Mouse (Mus musculus): ENCODE data around the gene Nmt1. TPM values are rescaled to one million over a fixed set of nuclear protein-coding genes. Genes with fewer than 3 reads are reported as not detected.

Nmt1 gene
- total and polyA plus RNA-seq, 3 experiments = 29.8 to 147 (median 70.5) TPM

DNA sequence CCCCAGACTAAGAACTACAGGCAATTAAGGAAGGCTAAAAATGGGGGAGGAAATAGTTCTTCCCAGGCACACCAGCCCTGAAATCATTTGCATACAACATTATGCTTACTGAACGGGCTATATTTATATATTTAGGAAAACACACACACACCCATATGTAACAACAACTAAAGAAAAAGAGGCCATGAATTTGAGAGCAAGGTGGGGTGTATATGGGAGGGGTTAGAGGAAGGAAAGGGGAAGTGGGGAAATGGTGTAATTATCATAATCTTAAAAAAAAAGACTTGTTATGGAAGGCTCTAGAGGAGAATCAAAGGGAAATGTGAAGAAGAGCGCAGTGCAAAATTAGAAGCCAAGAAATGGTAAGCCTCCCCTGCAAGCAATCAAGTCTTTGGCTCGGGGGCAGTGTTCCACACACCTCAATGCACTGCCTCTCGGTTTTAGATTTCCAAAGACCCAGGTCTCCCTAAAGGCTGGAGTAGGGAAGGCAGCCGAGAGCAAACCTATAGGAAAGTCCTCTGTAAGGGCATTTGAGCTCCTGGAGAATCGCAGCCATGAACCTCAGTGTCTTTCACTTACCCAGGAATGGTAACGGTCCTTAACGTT lies 317 bp upstream of the Nmt1 start:
- Histone ChIP-seq H3K9me3 (replicated peaks; ENCODE audit: insufficient read depth, low read length) (no peaks in the 10 kb centered on the region), H3K79me2 (ENCODE audit: control insufficient read depth, insufficient read depth, low read length, poor library complexity) (peaks cover 49% of the 10 kb centered on the region), H3K27me3 (ENCODE audit: control insufficient read depth in 1 of 2, insufficient read depth in 2 of 2, low read length in 2 of 2) (no peaks in the 10 kb centered on the region), H3K4me1 (ENCODE audit: control insufficient read depth in 1 of 2, insufficient read depth in 2 of 2, low read length in 2 of 2) (peaks cover 0 to 14% of the 10 kb centered on the region in 2 experiments; a peak in 2 of 4 replicates), H3K36me3 (ENCODE audit: control insufficient read depth in 1 of 2, insufficient read depth in 2 of 2, low read length in 2 of 2) (peaks cover 1 to 31% of the 10 kb centered on the region in 2 experiments; a peak in 3 of 4 replicates), H3K27ac (ENCODE audit: control insufficient read depth, low read depth, low read length) (peak overlapping the region; percentile 89), H3K4me3 (ENCODE audit: control insufficient read depth in 1 of 2, insufficient read depth in 1 of 2, low read depth in 2 of 2, low read length in 2 of 2) (peak overlapping the region; percentile 77 to 88), H3K9ac (ENCODE audit: control insufficient read depth, low read depth, low read length, poor library complexity, severe bottlenecking) (peak overlapping the region; percentile 90)
- TF ChIP-seq MYB (IDR thresholded peaks at IDR 0.05; ENCODE audit: low read depth, low read length) (no peak; the same call in 1 of the 2 replicates), CHD2 (IDR thresholded peaks at IDR 0.05; ENCODE audit: low read length) (no peak), TCF12 (IDR thresholded peaks at IDR 0.05; ENCODE audit: low read depth, low read length) (no peak; the same call in 1 of the 2 replicates), MAX (IDR thresholded peaks at IDR 0.05; ENCODE audit: low read length) (no peak; the same call in 1 of the 2 replicates), E2F4 (IDR thresholded peaks at IDR 0.05; ENCODE audit: borderline replicate concordance, low read depth, low read length) (peak; percentile 25; the same call in 1 of the 2 replicates), TBP (IDR thresholded peaks at IDR 0.05; ENCODE audit: low read depth, low read length) (0 out of 2 replicates have a peak, but pooled peaks have one; percentile 26), POLR2A (IDR thresholded peaks at IDR 0.05; ENCODE audit: control insufficient read depth in 1 of 2, insufficient read depth in 1 of 2, low read depth in 1 of 2, low read length in 2 of 2, poor library complexity in 1 of 2) (peak in 1 of 2 experiments; percentile 45; a peak in 3 of 4 replicates), ZNF384 (IDR thresholded peaks at IDR 0.05; ENCODE audit: low read depth, low read length) (peak; percentile 93), USF2 (IDR thresholded peaks at IDR 0.05; ENCODE audit: borderline replicate concordance in 1 of 2, insufficient read depth in 1 of 2, low read depth in 1 of 2, low read length in 2 of 2) (no peak), RCOR1 (IDR thresholded peaks at IDR 0.05; ENCODE audit: low read depth, low read length) (peak; percentile 35; the same call in 1 of the 2 replicates), NRF1 (IDR thresholded peaks at IDR 0.05; ENCODE audit: insufficient read depth, low read depth, low read length, poor library complexity, severe bottlenecking) (no peak), ELF1 (IDR thresholded peaks at IDR 0.05; ENCODE audit: low read depth, low read length) (peak; percentile 56; the same call in 1 of the 2 replicates), ZMIZ1 (IDR thresholded peaks at IDR 0.05; ENCODE audit: low read depth, low read length) (peak; percentile 27; the same call in 1 of the 2 replicates), TAL1 (IDR thresholded peaks at IDR 0.05; ENCODE audit: low read length) (no peak), MAFK (IDR thresholded peaks at IDR 0.05; ENCODE audit: borderline replicate concordance, low read depth, low read length) (no peak), GATA1 (IDR thresholded peaks at IDR 0.05; ENCODE audit: low read depth, low read length) (peak; percentile 22; the same call in 1 of the 2 replicates), USF1 (IDR thresholded peaks at IDR 0.05; ENCODE audit: low read depth, low read length) (no peak), CTCF (IDR thresholded peaks at IDR 0.05 in 2 of 3, conservative IDR thresholded peaks at IDR 0.05 in 1 of 3; ENCODE audit: control insufficient read depth in 1 of 3, insufficient read depth in 1 of 3, low read depth in 2 of 3, low read length in 3 of 3, poor library complexity in 1 of 3, severe bottlenecking in 1 of 3) (no peak), HCFC1 (IDR thresholded peaks at IDR 0.05; ENCODE audit: low read depth, low read length) (no peak), ZC3H11A (IDR thresholded peaks at IDR 0.05; ENCODE audit: low read depth, low read length) (no peak), ETS1 (IDR thresholded peaks at IDR 0.05; ENCODE audit: low read depth, low read length) (peak; percentile 19), ZKSCAN1 (IDR thresholded peaks at IDR 0.05; ENCODE audit: low read depth, low read length) (no peak), POLR2AphosphoS5 (IDR thresholded peaks at IDR 0.05; ENCODE audit: borderline replicate concordance, low read depth, low read length) (no peak), MXI1 (IDR thresholded peaks at IDR 0.05; ENCODE audit: low read depth, low read length) (peak; percentile 14; the same call in 1 of the 2 replicates), MYC (IDR thresholded peaks at IDR 0.05; ENCODE audit: low read depth, low read length) (peak; percentile 48; the same call in 1 of the 2 replicates), NELFE (IDR thresholded peaks at IDR 0.05; ENCODE audit: low read depth, low read length) (peak; percentile 5; the same call in 1 of the 2 replicates), MAZ (IDR thresholded peaks at IDR 0.05; ENCODE audit: low read depth, low read length) (peak; percentile 65; the same call in 1 of the 2 replicates), EP300 (IDR thresholded peaks at IDR 0.05; ENCODE audit: low read depth in 1 of 2, low read length in 2 of 2) (peak; percentile 54 to 62; a peak in 3 of 4 replicates), CHD1 (IDR thresholded peaks at IDR 0.05; ENCODE audit: low read depth, low read length) (no peak), KAT2A (conservative IDR thresholded peaks at IDR 0.05; ENCODE audit: low read depth, low read length) (no peak)
- DNase-seq (ENCODE audit: low read depth, low spot score) = peak; percentile 89

All from MEL (cell line).